Mouse (Mus musculus) 3T3-L1 (cell line): ENCODE measurements around the gene B4galt5.

Experiments used
- DNase-seq: peaks from one replicate; pipeline ENCODE4 v3.0.0-alpha.2; 2015; ENCODE audit warnings: low read depth, low spot score

Gene B4galt5

GRCm38 (mm10) chr2:167363272-167364045 lies 14.5 kb upstream of the B4galt5 start:
- no peak for DNase-seq

GRCm38 (mm10) chr2:167358499-167358898 lies 9.5 kb upstream of the B4galt5 start:
- DNase-seq, result peak; percentile 57

GRCm38 (mm10) chr2:167356885-167357284 lies 7.9 kb upstream of the B4galt5 start:
- no peak for DNase-seq

DNA sequence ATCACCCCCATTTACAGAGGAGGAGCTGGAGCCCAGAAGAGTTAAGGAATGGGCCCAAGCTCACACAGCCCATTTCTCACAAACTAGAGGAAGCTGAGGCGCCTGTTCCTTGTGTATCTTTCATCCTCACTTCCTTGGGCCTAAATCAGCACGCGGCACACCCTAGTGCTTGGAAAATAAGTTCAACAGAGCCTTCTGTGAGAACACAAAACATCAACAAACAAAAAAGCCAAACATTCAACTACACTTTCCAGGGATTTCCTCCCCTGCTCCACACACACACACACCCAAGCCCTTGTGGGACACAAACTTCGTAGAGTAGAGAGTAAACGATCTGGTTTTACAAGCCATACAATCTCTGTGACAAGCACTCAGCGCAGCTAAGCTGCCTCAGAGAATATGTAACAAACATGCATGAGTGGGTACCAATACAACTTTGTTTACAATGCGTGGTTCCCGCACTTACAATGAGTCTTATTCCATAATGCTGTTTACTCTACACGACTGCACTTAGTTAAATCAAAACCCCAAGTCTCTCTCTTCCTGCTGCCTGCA lies 5.7 kb upstream of the B4galt5 start:
- no peak for DNase-seq

DNA sequence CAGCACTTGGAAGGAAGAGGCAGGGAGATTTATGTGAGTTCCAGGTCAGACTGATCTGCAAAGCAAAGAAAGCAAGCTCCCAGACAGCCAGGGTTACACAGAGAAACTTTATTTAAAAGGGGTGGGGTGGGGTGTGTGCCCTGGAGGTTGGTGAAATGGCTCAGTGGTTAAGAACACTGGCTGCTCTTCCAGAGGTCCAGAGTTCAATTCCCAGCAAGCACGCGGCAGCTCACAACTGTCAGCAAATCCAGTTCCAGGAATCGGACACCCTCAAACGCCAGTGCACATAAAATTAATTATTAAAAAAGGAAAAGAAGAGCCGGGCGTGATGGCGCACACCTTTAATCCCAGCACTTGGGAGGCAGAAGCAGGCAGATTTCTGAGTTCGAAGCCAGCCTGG lies 5.1 kb upstream of the B4galt5 start:
- DNase-seq, result no peak

DNA sequence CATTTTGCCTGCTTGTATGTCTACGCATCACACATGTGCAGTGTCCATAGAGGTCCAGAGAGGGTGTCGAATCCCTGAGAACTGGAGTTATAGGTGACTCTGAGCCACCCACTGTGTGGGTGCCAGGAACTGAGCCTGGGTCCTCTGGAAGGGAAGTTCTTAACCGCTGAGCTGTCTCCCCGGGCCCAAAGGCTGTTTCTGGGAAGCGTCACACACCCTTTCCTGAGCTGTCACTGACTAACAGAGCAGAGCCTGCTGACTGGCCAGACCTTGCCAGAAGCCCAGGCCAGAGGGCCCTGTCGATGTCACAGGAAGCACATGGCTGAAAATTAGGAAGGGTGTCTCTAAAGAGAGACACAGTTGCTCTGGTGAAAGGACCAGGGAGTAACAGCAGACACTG lies 3.5 kb upstream of the B4galt5 start:
- DNase-seq, result no peak

- peak; percentile 74 for DNase-seq
These were observed 2.5 kb upstream of the B4galt5 start for GRCm38 (mm10) chr2:167351371-167351951.

- peak; percentile 17 for DNase-seq
These were observed 1.2 kb upstream of the B4galt5 start for GRCm38 (mm10) chr2:167350126-167350650.

- DNase-seq, result peak; percentile 99
These were observed 427 bp upstream of the B4galt5 start for GRCm38 (mm10) chr2:167349283-167349936.

GRCm38 (mm10) chr2:167347991-167348375 lies 1.0 kb downstream of the B4galt5 start:
- DNase-seq, result peak; percentile 62

- no peak for DNase-seq
These were observed 1.6 kb downstream of the B4galt5 start for GRCm38 (mm10) chr2:167347361-167347760.

GRCm38 (mm10) chr2:167345508-167346164 lies 3.3 kb downstream of the B4galt5 start:
- peak; percentile 24 for DNase-seq

- DNase-seq, result no peak
These were observed 4.0 kb downstream of the B4galt5 start for GRCm38 (mm10) chr2:167344871-167345507.

DNA sequence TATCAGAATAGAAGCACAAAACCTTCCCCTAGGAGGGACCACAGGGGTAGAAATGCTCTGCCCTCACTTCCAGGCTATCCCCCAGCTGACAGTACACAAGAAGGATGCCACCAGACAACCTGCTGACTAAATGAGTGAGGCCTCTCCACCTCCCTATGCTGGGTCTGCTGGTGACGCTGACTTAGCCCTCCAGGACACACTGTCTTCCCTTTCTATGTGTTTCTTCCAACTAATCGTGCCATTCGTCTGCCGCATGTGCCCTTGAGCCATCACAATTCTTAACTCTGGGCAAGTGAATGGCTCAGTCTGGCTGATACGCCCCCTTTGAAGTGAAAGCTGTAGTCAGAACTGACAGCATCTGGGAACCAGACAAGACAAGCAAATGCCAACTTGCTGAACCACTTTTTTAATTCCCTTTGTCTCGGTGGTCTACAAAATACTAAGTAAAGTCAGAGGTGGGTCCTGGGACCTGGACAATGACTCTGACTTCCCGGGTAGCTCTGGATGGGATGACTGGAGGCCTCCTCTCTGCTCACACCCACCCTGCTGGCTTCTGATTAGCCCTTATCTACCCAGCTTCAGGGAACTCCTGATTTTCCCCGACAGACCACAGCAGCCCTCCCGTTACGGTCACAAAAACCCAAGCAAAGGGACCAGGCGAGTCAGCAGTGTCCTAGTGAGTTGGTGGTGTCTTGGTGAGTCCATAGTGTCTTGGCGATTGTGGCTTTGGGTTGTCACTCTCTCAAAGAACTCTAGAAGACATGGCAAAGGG lies 5.4 kb downstream of the B4galt5 start:
- no peak for DNase-seq

GRCm38 (mm10) chr2:167342876-167343275 lies 6.1 kb downstream of the B4galt5 start:
- DNase-seq, result no peak

- DNase-seq, result no peak
These were observed 11.4 kb downstream of the B4galt5 start for GRCm38 (mm10) chr2:167337580-167337979.

- DNase-seq, result no peak
These were observed 11.8 kb downstream of the B4galt5 start for GRCm38 (mm10) chr2:167337214-167337512.

DNA sequence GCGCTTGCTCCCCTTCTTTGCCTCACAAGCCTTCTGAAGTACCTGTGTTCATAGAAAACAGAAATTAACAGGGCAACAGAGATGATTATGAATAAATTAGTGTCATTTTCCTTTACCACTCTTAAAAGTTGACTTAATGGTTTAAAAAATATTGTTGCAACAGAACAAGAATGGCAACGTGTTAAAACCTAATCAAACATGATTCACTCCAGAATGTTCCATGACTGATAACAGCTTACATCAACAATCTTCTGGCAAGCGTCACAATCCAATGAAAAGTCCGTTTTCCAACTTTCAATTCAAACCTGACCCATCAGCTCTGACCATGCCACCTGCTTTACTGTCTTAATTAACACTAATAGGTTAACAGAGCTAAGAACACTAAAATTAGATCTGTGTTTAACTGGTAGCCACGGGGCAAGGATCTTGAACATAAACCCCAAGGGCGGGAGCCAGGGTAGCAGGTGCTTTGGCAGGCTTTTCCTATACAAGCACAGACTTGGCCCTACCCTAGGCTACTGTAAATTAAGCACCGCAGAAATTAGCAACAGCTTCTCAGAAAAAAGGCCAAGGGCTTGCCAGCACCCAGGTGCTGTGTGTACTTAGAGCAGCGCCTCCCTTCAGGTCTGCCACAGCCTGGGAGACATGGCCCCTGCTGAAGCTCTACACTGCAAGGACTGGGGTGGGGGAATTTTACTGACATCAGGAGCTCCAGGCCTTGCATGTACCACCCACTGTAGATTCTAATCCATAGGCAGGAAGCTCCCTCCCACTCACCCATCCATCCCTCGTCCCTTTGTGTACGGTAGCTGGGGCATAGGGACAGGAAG lies 12.4 kb downstream of the B4galt5 start:
- DNase-seq, result no peak

DNA sequence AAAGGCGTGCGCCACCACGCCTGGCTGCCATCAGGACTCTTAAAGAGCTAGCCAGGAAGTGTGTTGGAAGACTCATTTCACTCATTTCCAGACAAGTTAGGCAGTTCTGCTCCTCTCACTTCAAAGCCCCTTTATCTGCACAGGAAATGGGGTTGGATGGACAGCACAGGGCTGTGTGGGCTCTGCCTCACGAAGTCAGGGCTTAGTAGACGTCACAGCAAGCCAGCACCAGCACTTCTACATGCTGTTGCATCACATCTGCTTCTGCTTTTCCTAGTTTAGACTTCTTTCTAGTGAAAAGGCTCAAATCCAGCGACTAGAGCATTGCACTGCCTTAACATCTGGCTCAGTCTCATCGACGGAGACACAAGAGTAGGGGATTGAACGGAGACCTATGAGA lies 13.9 kb downstream of the B4galt5 start:
- no peak for DNase-seq

DNA sequence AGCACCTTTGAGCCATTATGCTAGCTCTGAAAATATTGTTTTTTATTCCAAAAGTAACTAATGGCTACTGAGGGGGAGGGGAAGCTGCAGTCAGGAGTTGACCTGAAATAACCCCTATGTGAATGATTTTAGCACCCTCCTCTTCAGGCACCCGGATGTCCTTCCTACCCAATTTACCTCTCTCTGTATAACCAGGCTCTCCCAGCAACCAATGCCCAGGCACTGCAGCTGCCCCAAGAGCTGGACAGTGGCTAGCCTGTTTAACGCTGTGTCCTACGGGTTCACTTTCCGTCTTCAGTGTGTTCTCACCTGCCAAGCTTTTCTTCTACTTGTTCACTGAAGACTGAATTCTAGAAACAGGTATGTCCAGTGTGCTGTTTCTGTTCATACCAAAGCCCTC lies 14.7 kb downstream of the B4galt5 start:
- DNase-seq, result no peak
